Mouse (Mus musculus) myocyte (in vitro differentiated cells): Measurements from ENCODE around the gene Arntl2. TPM values are rescaled to one million over a fixed set of nuclear protein-coding genes. Genes with fewer than 3 reads are reported as not detected.
A peak's percentile ranks its signal among the peaks of the same experiment; 100 is the strongest.
"Not testable (repeated sequence)": the region's sequence is repeated elsewhere in the genome, so short reads cannot be mapped to it uniquely, and the experiment has no call there.

ENCODE experiments used
- H3K27me3 ChIP-seq: one replicate; pipeline ENCODE4 v1.6.1; 2011; ENCODE audit not compliant: control insufficient read depth, insufficient read depth, insufficient read length
- H3K36me3 ChIP-seq: one replicate; pipeline ENCODE4 v1.6.1; 2011; ENCODE audit not compliant: control insufficient read depth, insufficient read depth
- H3K4me2 ChIP-seq: one replicate; pipeline ENCODE4 v1.6.1; 2011; ENCODE audit warnings: low read depth, control low read depth
- H3K4me3 ChIP-seq: one replicate; pipeline ENCODE4 v1.5.1; 2011; ENCODE audit warnings: mild to moderate bottlenecking, control low read depth, moderate library complexity
- H3K79me2 ChIP-seq: one replicate; pipeline ENCODE4 v1.6.1; 2011; ENCODE audit not compliant: control insufficient read depth, insufficient read depth
- H3ac ChIP-seq: one replicate; pipeline ENCODE4 v1.6.1; 2011; ENCODE audit not compliant: control insufficient read depth, insufficient read length
- CEBPB ChIP-seq: IDR thresholded peaks from 2 replicates; pipeline ENCODE4 v1.6.1; 2011; ENCODE audit warnings: mild to moderate bottlenecking, moderate library complexity; ENCODE audit not compliant: poor library complexity, insufficient read depth, severe bottlenecking
- E2F4 ChIP-seq: IDR thresholded peaks from one replicate; pipeline ENCODE4 v1.6.1; 2011; ENCODE audit warnings: mild to moderate bottlenecking, control low read depth, moderate library complexity; ENCODE audit not compliant: insufficient read depth
- MAX ChIP-seq: IDR thresholded peaks from one replicate; pipeline ENCODE4 v1.6.1; 2011; ENCODE audit warnings: low read depth, mild to moderate bottlenecking, control low read depth
- MYOD1 ChIP-seq, 3 experiments: IDR thresholded peaks; one replicate each; pipeline ENCODE4 v1.6.1; 2011; ENCODE audit warnings: control low read depth in 2 of 3, low read depth in 2 of 3, mild to moderate bottlenecking in 2 of 3, moderate library complexity in 1 of 3; ENCODE audit not compliant: insufficient read length in 2 of 3, control insufficient read depth in 1 of 3
- MYOG ChIP-seq, 3 experiments: IDR thresholded peaks; one replicate each; pipeline ENCODE4 v1.6.1; 2011; ENCODE audit warnings: control low read depth in 2 of 3, low read depth in 2 of 3, mild to moderate bottlenecking in 2 of 3; ENCODE audit not compliant: insufficient read length in 2 of 3, control insufficient read depth in 1 of 3, insufficient read depth in 1 of 3
- POLR2A ChIP-seq: IDR thresholded peaks from one replicate; pipeline ENCODE4 v1.6.1; 2011; ENCODE audit warnings: low read depth, mild to moderate bottlenecking, control low read depth, moderate library complexity; ENCODE audit not compliant: insufficient read length
- POLR2AphosphoS2 ChIP-seq: IDR thresholded peaks from one replicate; pipeline ENCODE4 v1.6.1; 2011; ENCODE audit warnings: low read depth, control low read depth; ENCODE audit not compliant: insufficient read length
- REST ChIP-seq: IDR thresholded peaks from one replicate; pipeline ENCODE4 v1.6.1; 2011; ENCODE audit warnings: mild to moderate bottlenecking, control low read depth, moderate library complexity; ENCODE audit not compliant: insufficient read depth, insufficient read length
- SRF ChIP-seq: IDR thresholded peaks from one replicate; pipeline ENCODE4 v1.6.1; 2011; ENCODE audit warnings: low read depth; ENCODE audit not compliant: control insufficient read depth, insufficient read length
- TCF12 ChIP-seq: IDR thresholded peaks from one replicate; pipeline ENCODE4 v1.6.1; 2011; ENCODE audit warnings: mild to moderate bottlenecking, control low read depth; ENCODE audit not compliant: poor library complexity, insufficient read depth, severe bottlenecking
- TCF3 ChIP-seq: IDR thresholded peaks from one replicate; pipeline ENCODE4 v1.6.1; 2011; ENCODE audit warnings: low read depth, control low read depth; ENCODE audit not compliant: insufficient read length
- USF1 ChIP-seq: IDR thresholded peaks from one replicate; pipeline ENCODE4 v1.6.1; 2011; ENCODE audit warnings: low read depth, mild to moderate bottlenecking, control low read depth, moderate library complexity
- polyA plus RNA-seq: library from polyadenylated mRNA; unstranded; fragments of >200 nt; fragmentation: generic; extraction: Trizol; gene quantifications from one replicate; pipeline ENCODE4 v1.2.1, GENCODE M21; 2012; ENCODE audit warnings: missing spikeins

Arntl2 gene
- polyA plus RNA-seq, 1 experiment = 0.52 TPM

DNA sequence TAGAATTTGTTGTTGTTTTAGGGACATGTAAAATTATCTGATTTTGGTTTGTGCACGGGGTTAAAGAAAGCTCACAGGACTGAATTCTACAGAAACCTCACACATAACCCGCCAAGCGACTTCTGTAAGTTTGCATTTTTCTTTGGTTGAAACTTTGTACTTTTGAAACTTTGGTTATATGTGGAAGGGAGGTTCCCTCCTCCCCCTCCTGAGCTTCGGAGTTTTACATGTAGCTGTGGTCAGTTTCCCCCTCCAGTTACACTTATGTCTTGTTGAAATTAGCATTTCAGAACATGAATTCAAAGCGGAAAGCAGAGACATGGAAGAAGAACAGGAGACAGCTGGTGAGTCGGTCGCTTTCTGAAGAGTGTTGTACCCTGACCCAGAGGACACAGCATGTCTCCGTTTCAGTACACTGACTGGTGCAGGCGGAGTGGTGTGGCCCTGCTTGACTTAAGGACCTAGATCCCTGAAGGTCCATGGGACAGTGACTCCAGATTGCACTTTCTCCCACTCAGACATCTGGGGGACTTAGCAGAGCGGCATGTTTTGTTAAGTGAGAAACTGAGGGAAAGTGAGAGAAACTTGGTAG lies 26.9 kb upstream of the Arntl2 start:
- Histone ChIP-seq H3K27me3 (no peaks in the 10 kb centered on the region), H3K4me2 (no peak overlapping the region), H3K36me3 (peaks cover 22% of the 10 kb centered on the region), H3K79me2 (no peaks in the 10 kb centered on the region), H3ac (no peak overlapping the region), H3K4me3 (no peak overlapping the region)
- TF ChIP-seq TCF12 = no peak
- no peak for TF ChIP-seq CEBPB
- no peak for TF ChIP-seq SRF
- no peak for TF ChIP-seq POLR2AphosphoS2
- TF ChIP-seq TCF3 = no peak
- TF ChIP-seq USF1 = no peak
- no peak for TF ChIP-seq POLR2A
- no peak for TF ChIP-seq MYOG (IDR thresholded peaks at IDR 0.05; ENCODE audit: control insufficient read depth in 1 of 3, insufficient read depth in 1 of 3, insufficient read length in 2 of 3, low read depth in 2 of 3)
- no peak for TF ChIP-seq REST
- no peak for TF ChIP-seq E2F4
- no peak for TF ChIP-seq MYOD1 (IDR thresholded peaks at IDR 0.05; ENCODE audit: control insufficient read depth in 1 of 3, insufficient read length in 2 of 3, low read depth in 2 of 3)
- TF ChIP-seq MAX = no peak

DNA sequence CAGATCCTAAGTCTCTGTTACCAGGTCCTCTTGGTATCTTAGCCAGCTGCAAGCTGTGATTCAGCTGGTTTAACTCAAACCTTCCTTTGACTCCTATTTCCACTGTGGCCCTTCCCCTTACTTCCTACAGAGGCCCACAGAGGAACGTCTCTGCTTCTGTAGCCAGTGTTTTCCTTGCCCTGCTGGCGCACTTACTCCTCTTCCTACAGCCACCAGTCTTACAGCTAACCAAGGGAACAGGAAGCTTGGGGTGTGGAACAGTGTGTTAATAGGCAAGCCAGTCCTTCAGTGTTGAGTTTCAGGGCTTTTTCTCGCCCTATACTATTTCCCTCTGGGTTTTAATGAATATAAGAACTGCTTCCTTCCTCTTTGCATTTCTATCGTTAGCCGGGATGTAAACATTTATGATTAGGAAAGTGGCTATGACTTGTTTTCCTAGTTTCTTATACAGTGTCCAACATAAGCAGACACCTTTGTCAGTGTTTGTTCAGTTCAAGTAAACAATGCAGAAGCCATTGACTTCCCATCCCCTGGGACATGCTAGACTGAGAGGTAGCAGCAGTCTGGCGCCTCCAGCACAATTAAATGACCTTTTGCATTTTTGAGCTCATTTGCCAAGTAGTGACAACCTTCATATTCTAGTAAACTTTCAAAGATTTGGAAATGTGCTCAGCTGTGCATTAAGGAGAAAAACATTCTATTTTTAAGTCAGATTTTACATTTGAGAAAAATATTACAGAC lies 25.7 kb upstream of the Arntl2 start:
- Histone ChIP-seq H3ac (no peak overlapping the region), H3K27me3 (no peaks in the 10 kb centered on the region), H3K36me3 (peaks cover 29% of the 10 kb centered on the region), H3K4me3 (no peak overlapping the region), H3K4me2 (no peak overlapping the region), H3K79me2 (no peaks in the 10 kb centered on the region)
- TF ChIP-seq CEBPB = no peak
- TF ChIP-seq SRF = no peak
- TF ChIP-seq POLR2A = no peak
- TF ChIP-seq USF1 = no peak
- no peak for TF ChIP-seq E2F4
- no peak for TF ChIP-seq TCF12
- TF ChIP-seq REST = no peak
- no peak for TF ChIP-seq MYOG (IDR thresholded peaks at IDR 0.05; ENCODE audit: control insufficient read depth in 1 of 3, insufficient read depth in 1 of 3, insufficient read length in 2 of 3, low read depth in 2 of 3)
- TF ChIP-seq POLR2AphosphoS2 = no peak
- TF ChIP-seq TCF3 = no peak
- no peak for TF ChIP-seq MAX

DNA sequence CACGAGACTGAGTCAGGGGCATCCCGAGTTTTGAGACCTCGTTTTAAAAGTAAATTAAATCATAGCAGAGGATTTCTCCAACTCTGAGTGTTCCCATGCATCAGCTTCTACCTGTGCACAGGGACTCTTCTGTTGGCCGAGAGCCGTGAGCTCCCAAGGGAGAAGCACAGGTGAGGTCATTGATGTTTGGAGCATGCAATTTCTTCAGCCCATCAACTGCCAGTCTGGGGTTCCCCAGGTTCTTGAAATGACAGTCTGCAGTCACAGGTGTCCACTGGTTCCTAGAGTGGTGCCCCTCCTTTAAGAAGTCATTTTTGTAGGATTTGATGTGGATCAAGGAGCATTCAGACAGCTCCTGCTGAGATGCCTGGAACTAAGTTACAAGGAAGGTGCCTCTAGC lies 25.0 kb upstream of the Arntl2 start:
- Histone ChIP-seq H3K27me3 (no peaks in the 10 kb centered on the region), H3K4me3 (no peak overlapping the region), H3ac (no peak overlapping the region), H3K79me2 (no peaks in the 10 kb centered on the region), H3K4me2 (no peak overlapping the region), H3K36me3 (peaks cover 29% of the 10 kb centered on the region)
- TF ChIP-seq SRF (no peak), CEBPB (no peak), USF1 (no peak), TCF12 (no peak), MYOG (IDR thresholded peaks at IDR 0.05; ENCODE audit: control insufficient read depth in 1 of 3, insufficient read depth in 1 of 3, insufficient read length in 2 of 3, low read depth in 2 of 3) (no peak), E2F4 (no peak), POLR2AphosphoS2 (no peak), REST (no peak), MAX (no peak), POLR2A (no peak), TCF3 (no peak), MYOD1 (IDR thresholded peaks at IDR 0.05; ENCODE audit: control insufficient read depth in 1 of 3, insufficient read length in 2 of 3, low read depth in 2 of 3) (no peak)

DNA sequence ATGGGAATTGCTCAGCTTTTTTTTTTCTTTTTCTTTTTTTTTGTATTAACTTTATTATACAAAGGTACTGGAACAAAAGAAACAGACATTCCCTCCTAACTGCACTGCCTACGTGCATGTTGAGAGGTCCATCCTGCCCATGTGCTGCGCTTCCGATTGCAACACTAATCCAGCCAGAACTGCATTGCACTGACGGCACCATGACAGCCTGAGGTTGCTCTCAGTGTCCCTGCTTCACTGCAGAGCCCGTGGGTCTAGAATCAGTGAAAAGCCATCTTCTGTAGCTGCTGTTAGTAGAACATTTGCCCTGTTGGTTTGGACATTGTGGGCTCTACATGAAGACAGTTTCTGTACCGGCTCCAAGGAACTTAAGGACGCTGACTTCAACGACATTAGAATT lies 20.0 kb upstream of the Arntl2 start:
- H3ac ChIP-seq, H3K79me2 ChIP-seq, H3K4me2 ChIP-seq, H3K4me3 ChIP-seq, H3K27me3 ChIP-seq: not testable (repeated sequence)
- H3K36me3 ChIP-seq = peaks cover 11% of the 10 kb centered on the region

DNA sequence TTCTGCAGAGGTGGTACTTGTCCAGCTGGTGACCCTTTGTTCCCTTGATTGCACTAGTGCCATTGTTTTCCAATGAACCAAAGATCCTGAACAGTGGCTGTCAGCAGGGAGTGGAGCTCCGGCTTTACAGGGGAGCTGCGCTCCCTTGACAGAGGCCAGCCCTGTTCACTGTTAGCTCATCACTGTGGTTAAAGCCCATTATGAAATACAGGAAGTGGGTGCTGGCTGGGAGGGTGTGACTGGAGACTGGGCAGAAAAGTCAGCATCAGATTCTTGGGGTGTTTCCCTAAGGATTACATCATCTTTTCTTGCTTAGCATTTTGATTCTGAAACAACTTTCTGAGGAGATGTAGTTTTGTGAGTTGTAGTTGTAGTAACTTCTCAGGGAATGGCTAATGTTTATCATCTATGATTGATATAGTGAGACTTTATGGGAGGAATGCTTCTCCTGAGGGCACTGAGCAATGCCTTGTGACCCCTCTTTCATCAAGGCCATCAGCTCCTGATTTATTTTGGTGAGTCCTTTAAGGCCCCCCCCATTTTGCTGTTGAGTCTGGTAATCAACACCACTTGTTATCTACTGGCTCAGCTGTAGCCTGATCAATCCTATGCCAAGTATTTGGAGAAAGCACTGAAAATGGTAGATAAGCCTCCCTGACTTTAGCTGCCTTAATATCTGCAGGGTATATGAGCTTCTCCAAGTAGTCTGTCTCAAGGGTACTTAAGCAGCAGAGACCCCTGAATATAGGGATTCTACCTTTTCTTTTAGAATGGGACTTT lies 19.1 kb upstream of the Arntl2 start:
- Histone ChIP-seq H3K36me3 (peaks cover 11% of the 10 kb centered on the region), H3K79me2 (no peaks in the 10 kb centered on the region), H3K4me2 (peak overlapping the region; percentile 72), H3K4me3 (no peak overlapping the region), H3K27me3 (no peaks in the 10 kb centered on the region), H3ac (no peak overlapping the region)
- TF ChIP-seq CEBPB (peak; percentile 73), MAX (no peak), E2F4 (no peak), MYOG (IDR thresholded peaks at IDR 0.05; ENCODE audit: control insufficient read depth in 1 of 3, insufficient read depth in 1 of 3, insufficient read length in 2 of 3, low read depth in 2 of 3) (no peak), MYOD1 (IDR thresholded peaks at IDR 0.05; ENCODE audit: control insufficient read depth in 1 of 3, insufficient read length in 2 of 3, low read depth in 2 of 3) (no peak), REST (no peak), USF1 (no peak), TCF12 (no peak), POLR2A (no peak)
